ENCODE assay signal across 25 mouse cellular contexts in the genomic region with DNA sequence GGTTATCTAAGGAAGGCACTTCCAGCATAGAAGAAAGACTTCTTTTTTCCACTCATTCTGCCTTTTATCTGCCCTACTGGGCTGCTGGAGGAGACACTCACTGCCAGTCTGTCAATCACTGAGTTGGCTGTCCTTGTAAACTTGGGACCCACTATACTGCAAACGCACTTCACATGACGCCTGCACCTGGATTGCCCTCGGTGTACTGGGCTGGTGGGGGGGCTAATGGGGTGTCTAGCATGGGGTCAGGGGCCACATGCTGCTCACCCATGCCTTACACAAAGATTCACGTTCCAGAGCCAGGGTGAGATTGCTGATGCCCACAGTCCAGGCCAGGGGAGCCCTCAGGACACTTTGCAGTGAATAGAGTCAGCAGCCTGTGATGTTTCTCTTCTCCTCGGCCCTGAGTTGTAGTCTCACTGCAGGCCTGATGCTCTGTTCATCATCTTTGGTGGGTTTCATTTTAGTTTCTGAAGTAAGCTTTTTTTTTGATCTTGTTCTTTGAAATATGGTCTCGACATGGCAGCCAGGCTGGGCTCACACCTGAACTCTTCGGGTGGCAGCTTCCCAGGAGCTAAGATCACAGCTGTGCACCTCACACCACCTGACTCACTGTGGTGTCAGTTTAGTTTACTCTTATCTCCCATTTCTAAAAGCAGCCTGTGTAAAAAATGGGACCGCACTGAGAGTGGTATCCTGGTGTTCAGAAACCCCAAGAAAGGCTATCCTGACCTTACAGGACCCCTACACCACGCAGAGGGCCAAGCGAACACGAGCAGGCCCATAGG. TPM values are rescaled to one million over a fixed set of nuclear protein-coding genes. Genes with fewer than 3 reads are reported as not detected.
A peak's percentile ranks its signal among the peaks of the same experiment; 100 is the strongest.
DNase-seq lines count a peak whose midpoint lies in the region; ATAC-seq and TF ChIP-seq lines count a peak whose summit lies in the region.
"Had no signal": no experiment of that assay in that cellular context is flagged by ENCODE, and none has a peak within 500 bp of the region (broad histone marks: within the 10 kb centered on the region; RNA-seq: fewer than 3 reads in every experiment).

No protein-coding gene starts in this region.

- DNase-seq in kidney, adult 2 months: peak; percentile 36
- DNase-seq in thymus, adult 2 months: no peak
- no peak for DNase-seq in thymus, adult 18-20 months
- peak; percentile 74 for DNase-seq in thymus, postnatal 0 days (ENCODE audit: low spot score)
- no peak for DNase-seq in urinary bladder, postnatal 4 days (ENCODE audit: low spot score in 2 of 2)
- DNase-seq: adrenal gland, adult 8-10 months; cerebellum, adult 2 months; cerebellum, postnatal 14 days; forebrain, postnatal 0 days; heart, postnatal 36 days; lung, adult 18-20 months; lung, postnatal 4 days; midbrain, embryonic 14.5 days; right cerebral cortex, adult 18-20 months; right cerebral cortex, postnatal 4 days had no signal

- no peak overlapping the region for H3K4me2 ChIP-seq in kidney, embryonic 16.5 days (replicated peaks; ENCODE audit: low read depth, low read length)
- H3K4me2 ChIP-seq: hindbrain, embryonic 13.5 days; limb, embryonic 13.5 days; liver, embryonic 11.5 days had no signal

- no peak for TF ChIP-seq CTCF in kidney, adult 2 months (conservative IDR thresholded peaks at IDR 0.05; ENCODE audit: insufficient read depth, insufficient read length, low read depth, low read length)
- TF ChIP-seq CTCF in thymus, adult 2 months (IDR thresholded peaks at IDR 0.05; ENCODE audit: borderline replicate concordance, control insufficient read depth, extremely low read depth, insufficient read depth, low read length, poor library complexity): no peak

- 65% methylated on average over 11 of the region's 11 CpGs for WGBS in kidney, adult 2 months
- WGBS in kidney, embryonic 16.5 days: 74% methylated on average over 11 of the region's 11 CpGs
- 40% methylated on average over 11 of the region's 11 CpGs for WGBS in thymus, adult 2 months

- TF ChIP-seq POLR2A in kidney, adult 2 months (IDR thresholded peaks at IDR 0.05; ENCODE audit: low read depth, low read length): no peak
- no peak for TF ChIP-seq POLR2A in thymus, adult 2 months (IDR thresholded peaks at IDR 0.05; ENCODE audit: control insufficient read depth, extremely low read depth, insufficient read depth, low read length, poor library complexity)

- peaks cover 26% of the 10 kb centered on the region; the same call in 1 of the 2 replicates for H3K4me1 ChIP-seq in kidney, adult 2 months (ENCODE audit: control insufficient read depth, insufficient read depth, low read length)
- peaks cover 8% of the 10 kb centered on the region; the same call in 1 of the 2 replicates for H3K4me1 ChIP-seq in kidney, embryonic 16.5 days (ENCODE audit: insufficient read depth, low read length)
- H3K4me1 ChIP-seq in thymus, adult 2 months (replicated peaks; ENCODE audit: control insufficient read depth, insufficient read depth, low read length): peaks cover 23% of the 10 kb centered on the region
- H3K4me1 ChIP-seq: limb, embryonic 13.5 days had no signal

- H3K9ac ChIP-seq in kidney, embryonic 16.5 days (replicated peaks; ENCODE audit: low read length): no peak overlapping the region
- H3K9ac ChIP-seq: forebrain, postnatal 0 days; hindbrain, embryonic 13.5 days; limb, embryonic 13.5 days had no signal

- ATAC-seq in kidney, embryonic 16.5 days (ENCODE audit: low FRiP score, low TSS enrichment): no peak
- ATAC-seq in monocyte, adult 5-6 weeks (replicated peaks; ENCODE audit: insufficient number of reproducible peaks, low FRiP score, low TSS enrichment, poor library complexity, severe bottlenecking): no peak
- ATAC-seq: activated CD4-positive, CD25-positive, alpha-beta regulatory T cell, adult 4 months; forebrain, postnatal 0 days; intestine, postnatal 0 days; lung, postnatal 0 days had no signal

- H3K4me3 ChIP-seq in kidney, adult 2 months (ENCODE audit: insufficient read depth, low read depth, low read length): no peak overlapping the region
- H3K4me3 ChIP-seq in kidney, embryonic 16.5 days (ENCODE audit: low read length): no peak overlapping the region
- H3K4me3 ChIP-seq in thymus, adult 2 months (ENCODE audit: control insufficient read depth, insufficient read depth, low read length): no peak overlapping the region
- H3K4me3 ChIP-seq: erythroblast, embryonic 14.5 days; hindbrain, embryonic 13.5 days; limb, embryonic 13.5 days had no signal

- H3K27me3 ChIP-seq in kidney, adult 2 months (replicated peaks; ENCODE audit: control insufficient read depth, insufficient read depth, low read length): no peaks in the 10 kb centered on the region
- H3K27me3 ChIP-seq in kidney, embryonic 16.5 days (ENCODE audit: insufficient read depth, low read length): no peaks in the 10 kb centered on the region
- no peaks in the 10 kb centered on the region for H3K27me3 ChIP-seq in thymus, adult 2 months (ENCODE audit: control insufficient read depth, insufficient read depth, low read length)
- H3K27me3 ChIP-seq: hindbrain, embryonic 13.5 days; limb, embryonic 13.5 days had no signal

- no peaks in the 10 kb centered on the region for H3K9me3 ChIP-seq in kidney, embryonic 16.5 days (ENCODE audit: low read length)
- H3K9me3 ChIP-seq: hindbrain, embryonic 13.5 days; limb, embryonic 13.5 days had no signal

- H3K27ac ChIP-seq in kidney, adult 2 months (ENCODE audit: insufficient read depth, low read depth, low read length): no peak overlapping the region
- H3K27ac ChIP-seq in kidney, embryonic 16.5 days (ENCODE audit: low read length): no peak overlapping the region
- peak overlapping the region; percentile 73; the same call in 1 of the 2 replicates for H3K27ac ChIP-seq in thymus, adult 2 months (ENCODE audit: control insufficient read depth, insufficient read depth, low read length)
- H3K27ac ChIP-seq: hindbrain, embryonic 13.5 days; kidney, postnatal 0 days; limb, embryonic 13.5 days had no signal

- H3K36me3 ChIP-seq in kidney, adult 2 months (ENCODE audit: control insufficient read depth, insufficient read depth, low read length): no peaks in the 10 kb centered on the region
- H3K36me3 ChIP-seq in kidney, embryonic 16.5 days (ENCODE audit: insufficient read depth, low read length): peaks cover 19% of the 10 kb centered on the region; the same call in 1 of the 2 replicates
- 0 out of 2 replicates have a peak, but pooled peaks cover 3% of the 10 kb centered on the region for H3K36me3 ChIP-seq in thymus, adult 2 months (ENCODE audit: control insufficient read depth, insufficient read depth, low read length)

RNA-seq across cellular contexts. Expression of gene Ubp1, which starts 52.3 kb away (rescaled TPM):
- polyA plus RNA-seq in kidney, adult 2 months (2012; rRNA removed): 42.5 and 44.7 TPM in 2 replicates
- 33.4 and 35.4 TPM in 2 replicates for polyA plus RNA-seq in kidney, embryonic 16.5 days (2015; fragmentation: Nextera tagmentation; extraction: Ambion mirVana)
- 101 TPM in 2 replicates for polyA plus RNA-seq in thymus, adult 2 months (2012; rRNA removed)
- polyA plus RNA-seq in thymus, postnatal 0 days (2015; fragmentation: Nextera tagmentation; extraction: Ambion mirVana): 22.3 and 27.6 TPM in 2 replicates
- 99.1 to 134 TPM (median 122 TPM) in 3 replicates for total RNA-seq in monocyte, adult 5-6 weeks (2017)

Comparison
In these comparisons a context has a peak if more than half of its experiments do, and no peak if none do; other contexts are left out.
1. DNase-seq: peak in kidney, adult 2 months (single experiment) and thymus, postnatal 0 days (single experiment); none in thymus, adult 2 months (single experiment), thymus, adult 18-20 months (0 of 2) and urinary bladder, postnatal 4 days (0 of 2).